Mouse (Mus musculus): ENCODE data around the gene Slc22a14. TPM values are rescaled to one million over a fixed set of nuclear protein-coding genes. Genes with fewer than 3 reads are reported as not detected.

Gene Slc22a14
- total RNA-seq, 2 experiments from 2014 or later, result not detected

- DNase-seq, result peak; percentile 71
- intact Hi-C loops (cut with DNase I), result no loop called here
- H3K4me3 ChIP-seq, result peak overlapping the region; percentile 33
- H3K27ac ChIP-seq, result peak overlapping the region; percentile 76
- no peak for TF ChIP-seq CTCF (IDR thresholded peaks at IDR 0.05)
Observed at GRCm38 (mm10) chr9:119334324-119334723, 31.0 kb downstream of the Slc22a14 start.

GRCm38 (mm10) chr9:119330186-119330963, 35.0 kb downstream of the Slc22a14 start:
- no peak for TF ChIP-seq CTCF (IDR thresholded peaks at IDR 0.05)
- intact Hi-C loops (cut with DNase I), result no loop called here
- DNase-seq, result peak; percentile 60
- Histone ChIP-seq H3K27ac (no peak overlapping the region), H3K4me3 (no peak overlapping the region)

- no peak for TF ChIP-seq CTCF (IDR thresholded peaks at IDR 0.05)
- no peak overlapping the region for H3K4me3 ChIP-seq
- intact Hi-C loops (cut with DNase I), result no loop called here
- no peak for DNase-seq
- no peak overlapping the region for H3K27ac ChIP-seq
Observed at GRCm38 (mm10) chr9:119328488-119328887, 36.9 kb downstream of the Slc22a14 start.

GRCm38 (mm10) chr9:119324130-119324529, 41.2 kb downstream of the Slc22a14 start:
- DNase-seq, result no peak
- Histone ChIP-seq H3K27ac (peak overlapping the region; percentile 99), H3K4me3 (no peak overlapping the region)
- intact Hi-C loops (cut with DNase I), result no loop called here
- TF ChIP-seq CTCF (IDR thresholded peaks at IDR 0.05), result no peak

GRCm38 (mm10) chr9:119323260-119323645, 42.1 kb downstream of the Slc22a14 start:
- Histone ChIP-seq H3K4me3 (peak overlapping the region; percentile 83), H3K27ac (peak overlapping the region; percentile 99)
- DNase-seq, result no peak
- intact Hi-C loops (cut with DNase I), result loop anchor here (2.0 kb wide), 1 partner anchor 18 kb away; the partner anchor contains the start of gene Myd88
- no peak for TF ChIP-seq CTCF (IDR thresholded peaks at IDR 0.05)

GRCm38 (mm10) chr9:119322289-119323259, 42.8 kb downstream of the Slc22a14 start, which contains the start of gene Oxsr1:
Oxsr1 (minus strand) TSS chr9:119322427.
- intact Hi-C loops (cut with DNase I), result loop anchor here (2.0 kb wide), 1 partner anchor 18 kb away; the partner anchor contains the start of gene Myd88
- Histone ChIP-seq H3K27ac (peak within 1 kb of the TSS; percentile 99), H3K4me3 (peak within 1 kb of the TSS; percentile 83)
- peak; percentile 99 for DNase-seq
- TF ChIP-seq CTCF (IDR thresholded peaks at IDR 0.05), result peak; percentile 71

- TF ChIP-seq CTCF (IDR thresholded peaks at IDR 0.05), result no peak
- intact Hi-C loops (cut with DNase I), result loop anchor here (2.0 kb wide), 1 partner anchor 19 kb away; the partner anchor contains the start of gene Myd88
- H3K27ac ChIP-seq, result peak overlapping the region; percentile 99
- DNase-seq, result no peak
- H3K4me3 ChIP-seq, result peak overlapping the region; percentile 83
Observed at GRCm38 (mm10) chr9:119321392-119322229, 43.7 kb downstream of the Slc22a14 start.

- Histone ChIP-seq H3K4me3 (peak overlapping the region; percentile 83), H3K27ac (peak overlapping the region; percentile 99)
- TF ChIP-seq CTCF (IDR thresholded peaks at IDR 0.05), result no peak
- intact Hi-C loops (cut with DNase I), result no loop called here
- DNase-seq, result no peak
Observed at GRCm38 (mm10) chr9:119320946-119321345, 44.4 kb downstream of the Slc22a14 start.

- no peak for DNase-seq
- intact Hi-C loops (cut with DNase I), result no loop called here
- TF ChIP-seq CTCF (IDR thresholded peaks at IDR 0.05), result no peak
- peak overlapping the region; percentile 83 for H3K4me3 ChIP-seq
- H3K27ac ChIP-seq, result peak overlapping the region; percentile 99
Observed at GRCm38 (mm10) chr9:119320446-119320845, 44.9 kb downstream of the Slc22a14 start.

GRCm38 (mm10) chr9:119318891-119319290, 46.5 kb downstream of the Slc22a14 start:
- Histone ChIP-seq H3K27ac (no peak overlapping the region), H3K4me3 (no peak overlapping the region)
- intact Hi-C loops (cut with DNase I), result no loop called here
- TF ChIP-seq CTCF (IDR thresholded peaks at IDR 0.05), result no peak
- no peak for DNase-seq

GRCm38 (mm10) chr9:119313096-119313495, 52.3 kb downstream of the Slc22a14 start:
- TF ChIP-seq CTCF (IDR thresholded peaks at IDR 0.05), result no peak

GRCm38 (mm10) chr9:119309067-119309466, 56.3 kb downstream of the Slc22a14 start:
- intact Hi-C loops (cut with DNase I), result no loop called here
- peak overlapping the region; percentile 6 for H3K27ac ChIP-seq
- no peak for DNase-seq
- no peak overlapping the region for H3K4me3 ChIP-seq
- no peak for TF ChIP-seq CTCF (IDR thresholded peaks at IDR 0.05)

More at GRCm38 (mm10) chr9:119313096-119313495, 52.3 kb downstream of the Slc22a14 start:
- no peak overlapping the region for H3K4me3 ChIP-seq
- intact Hi-C loops (cut with DNase I), result no loop called here
- DNase-seq, result no peak
- peak overlapping the region; percentile 80 for H3K27ac ChIP-seq
